13 mouse cellular contexts compared by ENCODE assay signal in the genomic region with DNA sequence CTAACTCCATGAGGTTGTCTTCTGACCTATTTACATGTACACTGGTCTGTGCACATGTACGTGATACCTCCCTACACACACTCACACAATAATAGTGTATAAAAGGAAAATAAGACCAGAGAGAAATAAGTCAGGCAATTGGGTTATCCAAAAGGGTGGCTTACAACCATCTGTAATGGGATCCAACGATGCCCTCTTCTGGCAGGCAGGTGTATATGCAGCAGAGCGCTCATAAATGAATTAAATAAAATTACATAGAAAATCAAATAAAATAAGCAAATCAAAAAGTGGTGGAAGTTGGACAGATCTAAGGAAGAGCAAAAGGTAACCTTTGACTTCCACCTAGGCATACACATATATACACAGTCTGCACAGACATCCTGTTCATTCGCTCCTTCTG. TPM values are rescaled to one million over a fixed set of nuclear protein-coding genes. Genes with fewer than 3 reads are reported as not detected.
DNase-seq lines count a peak whose midpoint lies in the region; ATAC-seq and TF ChIP-seq lines count a peak whose summit lies in the region.
"Had no signal": no experiment of that assay in that cellular context is flagged by ENCODE, and none has a peak within 500 bp of the region (broad histone marks: within the 10 kb centered on the region; RNA-seq: fewer than 3 reads in every experiment).

No protein-coding gene starts in this region.

- POLR2A ChIA-PET in Patski (lab: Charles Lee) = no interaction called here

- H3K9me3 ChIP-seq in hindbrain, embryonic 12.5 days (replicated peaks) = no peaks in the 10 kb centered on the region
- H3K9me3 ChIP-seq: embryonic facial prominence, embryonic 12.5 days; heart, embryonic 15.5 days; midbrain, embryonic 15.5 days had no signal

- no peaks in the 10 kb centered on the region for H3K27me3 ChIP-seq in Patski
- no peaks in the 10 kb centered on the region for H3K27me3 ChIP-seq in hindbrain, embryonic 12.5 days
- H3K27me3 ChIP-seq: embryonic facial prominence, embryonic 12.5 days; heart, embryonic 15.5 days; midbrain, embryonic 15.5 days had no signal

- no peak for ATAC-seq in Patski
- ATAC-seq in hindbrain, embryonic 12.5 days (ENCODE audit: low FRiP score) = no peak
- ATAC-seq: midbrain, embryonic 15.5 days had no signal

- CTCF ChIA-PET in Patski (lab: Charles Lee) = no interaction called here

- TF ChIP-seq CTCF in gastrocnemius, adult 2 months (IDR thresholded peaks at IDR 0.05) = peak; percentile 46
- peak; percentile 72 for TF ChIP-seq CTCF in Patski (IDR thresholded peaks at IDR 0.05)

- H3K27ac ChIP-seq in gastrocnemius, adult 2 months = no peak overlapping the region
- no peak overlapping the region for H3K27ac ChIP-seq in hindbrain, embryonic 12.5 days
- H3K27ac ChIP-seq: embryonic facial prominence, embryonic 12.5 days; heart, embryonic 15.5 days; midbrain, embryonic 15.5 days had no signal

- no peak overlapping the region for H3K4me2 ChIP-seq in hindbrain, embryonic 12.5 days (replicated peaks)
- H3K4me2 ChIP-seq: embryonic facial prominence, embryonic 12.5 days; heart, embryonic 15.5 days; midbrain, embryonic 15.5 days had no signal

- DNase-seq in gastrocnemius, adult 2 months = no peak
- no peak for DNase-seq in gastrocnemius, postnatal 36 days
- DNase-seq in lung, postnatal 10 days = peak; percentile 8
- no peak for DNase-seq in lung, postnatal 4 days
- no peak for DNase-seq in Patski (ENCODE audit: low read depth, low spot score)
- peak; percentile 4 for DNase-seq in thymus, postnatal 0 days (ENCODE audit: low spot score)
- DNase-seq in embryo, embryonic 10 days (ENCODE audit: low spot score) = no peak

- no peak overlapping the region for H3K9ac ChIP-seq in hindbrain, embryonic 12.5 days
- H3K9ac ChIP-seq: embryonic facial prominence, embryonic 12.5 days; heart, embryonic 15.5 days; midbrain, embryonic 15.5 days had no signal

- in situ Hi-C loops in Patski (cut with MboI; ENCODE audit: low pct_unique_long_range_greater_than_20kb) = no loop called here

- 53% methylated on average over 4 of the region's 4 CpGs for WGBS in hindbrain, embryonic 12.5 days

- H3K4me1 ChIP-seq in hindbrain, embryonic 12.5 days = no peaks in the 10 kb centered on the region
- H3K4me1 ChIP-seq: embryonic facial prominence, embryonic 12.5 days; heart, embryonic 15.5 days; midbrain, embryonic 15.5 days had no signal

- H3K4me3 ChIP-seq in gastrocnemius, adult 2 months = no peak overlapping the region
- no peak overlapping the region for H3K4me3 ChIP-seq in hindbrain, embryonic 12.5 days
- H3K4me3 ChIP-seq: embryonic facial prominence, embryonic 12.5 days; heart, embryonic 15.5 days; midbrain, embryonic 15.5 days had no signal

- H3K36me3 ChIP-seq in hindbrain, embryonic 12.5 days = peaks cover 3% of the 10 kb centered on the region; the same call in 1 of the 2 replicates
- H3K36me3 ChIP-seq: heart, embryonic 15.5 days; midbrain, embryonic 15.5 days had no signal

- intact Hi-C loops in gastrocnemius, adult 2 months (cut with DNase I) = no loop called here
- intact Hi-C loops in gastrocnemius, postnatal 36 days (cut with DNase I) = no loop called here

RNA-seq across cellular contexts. Expression of a gene that starts 10.8 kb away (rescaled TPM):
- not detected for total RNA-seq in gastrocnemius, adult 2 months (2021)
- total RNA-seq in gastrocnemius, postnatal 36 days (2021) = not detected
- polyA plus RNA-seq in Patski (2021) = not detected
- polyA plus RNA-seq in thymus, postnatal 0 days (2015; fragmentation: Nextera tagmentation; extraction: Ambion mirVana) = 0.17 TPM in 1 of 2 replicates, not detected in the other
- 0.50 and 0.57 TPM in 2 replicates for polyA plus RNA-seq in hindbrain, embryonic 12.5 days (2016; fragmentation: Nextera tagmentation; extraction: Ambion mirVana)
- polyA plus RNA-seq: limb, embryonic 11.5 days; stomach, embryonic 16.5 days had no signal

RNA-seq across cellular contexts. Expression of a gene that starts 31.2 kb away (rescaled TPM):
- total RNA-seq in gastrocnemius, adult 2 months (2021) = 10 to 100 TPM in 1 of 2 experiments, 1 to 10 TPM in 1; 6.1 to 10.1 TPM
- 1 to 10 TPM; 5.6 to 8.8 TPM for total RNA-seq in gastrocnemius, postnatal 36 days (2021)
- polyA plus RNA-seq in Patski (2021) = 16.7 TPM
- 21.6 and 26.4 TPM in 2 replicates for polyA plus RNA-seq in thymus, postnatal 0 days (2015; fragmentation: Nextera tagmentation; extraction: Ambion mirVana)
- 23.9 and 25.7 TPM in 2 replicates for polyA plus RNA-seq in hindbrain, embryonic 12.5 days (2016; fragmentation: Nextera tagmentation; extraction: Ambion mirVana)

RNA-seq across cellular contexts. Expression of a gene that starts 33.1 kb away (rescaled TPM):
- 100 to 1,000 TPM; 357 to 460 TPM for total RNA-seq in gastrocnemius, adult 2 months (2021)
- total RNA-seq in gastrocnemius, postnatal 36 days (2021) = 100 to 1,000 TPM; 353 to 410 TPM
- polyA plus RNA-seq in Patski (2021) = 448 TPM
- 690 and 722 TPM in 2 replicates for polyA plus RNA-seq in thymus, postnatal 0 days (2015; fragmentation: Nextera tagmentation; extraction: Ambion mirVana)
- 409 and 458 TPM in 2 replicates for polyA plus RNA-seq in hindbrain, embryonic 12.5 days (2016; fragmentation: Nextera tagmentation; extraction: Ambion mirVana)

RNA-seq across cellular contexts. Expression of a gene that starts 33.2 kb away (rescaled TPM):
- total RNA-seq in gastrocnemius, adult 2 months (2021) = 1 to 10 TPM; 1.7 to 2.6 TPM
- 1 to 10 TPM; 1.9 to 3.4 TPM for total RNA-seq in gastrocnemius, postnatal 36 days (2021)
- 8.9 TPM for polyA plus RNA-seq in Patski (2021)
- polyA plus RNA-seq in thymus, postnatal 0 days (2015; fragmentation: Nextera tagmentation; extraction: Ambion mirVana) = 16.7 and 17.5 TPM in 2 replicates
- polyA plus RNA-seq in hindbrain, embryonic 12.5 days (2016; fragmentation: Nextera tagmentation; extraction: Ambion mirVana) = 16.0 and 19.3 TPM in 2 replicates

RNA-seq across cellular contexts. Expression of a gene that starts 47.7 kb away (rescaled TPM):
- 10 to 100 TPM in 1 of 2 experiments, 1 to 10 TPM in 1; 9.4 to 10.1 TPM for total RNA-seq in gastrocnemius, adult 2 months (2021)
- 1 to 10 TPM; 8.4 to 9.7 TPM for total RNA-seq in gastrocnemius, postnatal 36 days (2021)
- 36.6 TPM for polyA plus RNA-seq in Patski (2021)
- polyA plus RNA-seq in thymus, postnatal 0 days (2015; fragmentation: Nextera tagmentation; extraction: Ambion mirVana) = 21.7 and 25.0 TPM in 2 replicates
- 24.3 and 25.7 TPM in 2 replicates for polyA plus RNA-seq in hindbrain, embryonic 12.5 days (2016; fragmentation: Nextera tagmentation; extraction: Ambion mirVana)

Comparison
In these comparisons a context has a peak if more than half of its experiments do, and no peak if none do; other contexts are left out.
1. DNase-seq: peak in lung, postnatal 10 days (single experiment) and thymus, postnatal 0 days (single experiment); none in gastrocnemius, adult 2 months (single experiment), gastrocnemius, postnatal 36 days (0 of 2), lung, postnatal 4 days (0 of 2), Patski (single experiment) and embryo, embryonic 10 days (single experiment).